Mouse (Mus musculus): Measurements from ENCODE around the gene Fam199x. TPM values are rescaled to one million over a fixed set of nuclear protein-coding genes. Genes with fewer than 3 reads are reported as not detected.

The Fam199x gene
- polyA plus RNA-seq, 1 experiment from 2014 or later, result 12.0 TPM

- peak; percentile 36 for DNase-seq (ENCODE audit: low spot score)
- H3K9ac ChIP-seq (ENCODE audit: low read depth, low read length), result no peak within 1 kb of the TSS
- no peaks in the 10 kb centered on the region for H3K4me1 ChIP-seq (replicated peaks; ENCODE audit: control insufficient read depth, insufficient read depth, low read length)
- H3K4me3 ChIP-seq (ENCODE audit: low read depth, low read length), result no peak within 1 kb of the TSS
- no peak for ATAC-seq (ENCODE audit: low FRiP score)
- peaks cover 57% of the 10 kb centered on the region for H3K27me3 ChIP-seq (ENCODE audit: control insufficient read depth, insufficient read depth, low read length)
- no peak within 1 kb of the TSS for H3K4me2 ChIP-seq (replicated peaks; ENCODE audit: low read depth, low read length)
- 19% methylated on average over 20 of the region's 21 CpGs for WGBS
- no peaks in the 10 kb centered on the region for H3K36me3 ChIP-seq (ENCODE audit: control insufficient read depth, insufficient read depth, low read length)
- H3K27ac ChIP-seq (ENCODE audit: low read depth, low read length), result no peak within 1 kb of the TSS
- no peaks in the 10 kb centered on the region for H3K9me3 ChIP-seq (ENCODE audit: control insufficient read depth, low read length)
Measured at GRCm38 (mm10) chrX:137121718-137122117, 72.3 kb downstream of the Fam199x start, which contains the start of gene Esx1. Gene Esx1 (minus strand): TSS chrX:137122083.

- 18% methylated on average over 17 of the region's 17 CpGs for WGBS
- Histone ChIP-seq H3K36me3 (ENCODE audit: control insufficient read depth, insufficient read depth, low read length) (no peaks in the 10 kb centered on the region), H3K27me3 (ENCODE audit: control insufficient read depth, insufficient read depth, low read length) (peaks cover 34% of the 10 kb centered on the region; the same call in 1 of the 2 replicates), H3K27ac (ENCODE audit: low read depth, low read length) (no peak overlapping the region), H3K4me3 (ENCODE audit: low read depth, low read length) (no peak overlapping the region), H3K9me3 (ENCODE audit: control insufficient read depth, low read length) (no peaks in the 10 kb centered on the region), H3K4me2 (replicated peaks; ENCODE audit: low read depth, low read length) (no peak overlapping the region), H3K9ac (ENCODE audit: low read depth, low read length) (no peak overlapping the region), H3K4me1 (replicated peaks; ENCODE audit: control insufficient read depth, insufficient read depth, low read length) (no peaks in the 10 kb centered on the region)
- ATAC-seq (ENCODE audit: low FRiP score), result peak; percentile 51; the same call in 1 of the 2 replicates
- no peak for DNase-seq (ENCODE audit: low spot score)
Measured at GRCm38 (mm10) chrX:137127542-137127941, 78.1 kb downstream of the Fam199x start.

Other genes with a start within 250 kb of the Fam199x start
- 15.4 and 16.6 TPM in 2 replicates for gene Plp1, start 226.9 kb upstream of the Fam199x start, polyA plus RNA-seq (2014; fragmentation: Nextera tagmentation; extraction: Ambion mirVana)
- gene Rab9b, start 180.8 kb upstream of the Fam199x start, polyA plus RNA-seq (2014; fragmentation: Nextera tagmentation; extraction: Ambion mirVana), result 6.9 TPM in 2 replicates
- gene H2bfm, start 122.3 kb upstream of the Fam199x start, polyA plus RNA-seq (2014; fragmentation: Nextera tagmentation; extraction: Ambion mirVana), result not detected in 2 replicates
- gene Tmsb15b2, start 74.1 kb upstream of the Fam199x start, polyA plus RNA-seq (2014; fragmentation: Nextera tagmentation; extraction: Ambion mirVana), result 68.8 and 68.9 TPM in 2 replicates
- 4.3 and 9.0 TPM in 2 replicates for gene Tmsb15l, start 72.7 kb upstream of the Fam199x start, polyA plus RNA-seq (2014; fragmentation: Nextera tagmentation; extraction: Ambion mirVana)
- 28.7 and 31.1 TPM in 2 replicates for gene Tmsb15b1, start 72.7 kb upstream of the Fam199x start, polyA plus RNA-seq (2014; fragmentation: Nextera tagmentation; extraction: Ambion mirVana)
- 90.7 and 98.9 TPM in 2 replicates for gene Zcchc18, start 56.4 kb upstream of the Fam199x start, polyA plus RNA-seq (2014; fragmentation: Nextera tagmentation; extraction: Ambion mirVana)
- gene Slc25a53, start 11.3 kb upstream of the Fam199x start, polyA plus RNA-seq (2014; fragmentation: Nextera tagmentation; extraction: Ambion mirVana), result 12.9 and 13.6 TPM in 2 replicates
- not detected in 2 replicates for gene Esx1, start 72.5 kb downstream of the Fam199x start, polyA plus RNA-seq (2014; fragmentation: Nextera tagmentation; extraction: Ambion mirVana)

Data from hindbrain, embryonic 11.5 days (tissue).